Mouse (Mus musculus) fat pad, adult 2 months (tissue): ENCODE data around the gene Dnal1.

Source experiments
- DNase-seq: peaks from one replicate; pipeline ENCODE4 v3.0.0-alpha.2; 2011; ENCODE audit warnings: low read depth, low spot score; ENCODE audit errors: extremely low read depth

Dnal1 gene

DNA sequence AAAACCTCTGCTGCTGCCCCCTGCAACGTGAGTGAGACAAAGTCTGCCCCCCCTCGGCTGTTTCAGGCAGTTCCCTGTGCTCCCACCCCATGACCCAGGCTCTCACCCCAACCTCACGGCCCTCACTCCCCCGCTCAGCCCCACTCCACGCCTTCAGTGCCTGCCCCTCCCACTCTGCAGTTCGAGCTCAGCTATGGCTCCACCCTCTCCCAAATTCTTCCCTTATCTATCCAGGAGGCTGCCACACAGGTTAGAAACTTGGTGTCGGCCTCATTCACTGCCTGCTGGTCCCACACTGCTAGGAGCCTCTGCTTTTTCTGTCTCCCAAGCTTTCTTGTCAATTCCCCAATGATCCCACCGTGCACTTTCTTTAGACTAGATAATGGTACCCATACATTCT is 47.0 kb downstream of the Dnal1 start:
- no peak for DNase-seq

- DNase-seq = no peak
These were observed 47.7 kb downstream of the Dnal1 start for GRCm38 (mm10) chr12:84161616-84162433.

DNA sequence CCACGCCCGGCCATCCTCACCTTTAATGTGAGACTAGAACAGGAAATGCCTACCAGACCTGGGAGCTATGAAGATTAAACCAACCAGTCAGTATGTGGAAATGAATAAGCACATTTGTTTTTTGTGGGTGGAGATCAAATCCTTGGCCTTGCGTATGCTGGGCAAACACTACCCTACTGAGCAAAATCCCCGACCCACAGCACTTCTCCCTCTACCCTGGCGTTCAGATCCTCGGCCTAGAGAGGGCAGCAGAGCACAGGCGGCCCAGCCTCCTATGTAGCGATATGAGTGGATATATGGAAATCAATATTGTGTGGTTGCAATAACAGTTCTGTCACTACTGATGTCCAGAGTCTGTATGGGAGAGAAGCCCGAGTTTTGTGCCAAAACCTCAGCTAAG is 49.0 kb downstream of the Dnal1 start:
- peak; percentile 56 for DNase-seq

DNA sequence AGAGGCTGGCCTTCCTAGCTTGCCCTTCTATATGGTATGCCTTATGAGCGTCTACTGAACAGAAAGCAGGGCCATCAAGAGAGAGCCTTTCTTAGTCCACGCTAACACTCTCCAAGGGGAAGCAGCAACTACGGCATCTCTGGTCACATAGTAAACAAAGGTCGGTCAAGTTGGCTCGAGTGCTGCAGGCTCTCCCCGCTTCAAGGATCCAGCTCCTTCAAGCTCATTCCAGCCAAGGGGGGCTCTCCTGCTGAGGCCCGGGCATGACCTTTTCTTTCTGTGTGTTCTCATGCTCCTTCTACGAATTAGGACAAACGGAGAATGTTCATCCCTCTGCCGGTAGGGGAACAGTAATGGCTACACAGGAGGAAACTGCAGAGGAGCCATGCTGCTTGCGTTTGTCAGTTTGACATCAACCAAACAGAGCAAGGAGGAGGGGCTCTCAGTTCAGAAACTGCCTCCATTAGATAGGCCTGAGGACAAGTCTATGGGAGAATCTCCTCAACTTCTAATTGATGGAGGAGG is 49.5 kb downstream of the Dnal1 start:
- no peak for DNase-seq

DNA sequence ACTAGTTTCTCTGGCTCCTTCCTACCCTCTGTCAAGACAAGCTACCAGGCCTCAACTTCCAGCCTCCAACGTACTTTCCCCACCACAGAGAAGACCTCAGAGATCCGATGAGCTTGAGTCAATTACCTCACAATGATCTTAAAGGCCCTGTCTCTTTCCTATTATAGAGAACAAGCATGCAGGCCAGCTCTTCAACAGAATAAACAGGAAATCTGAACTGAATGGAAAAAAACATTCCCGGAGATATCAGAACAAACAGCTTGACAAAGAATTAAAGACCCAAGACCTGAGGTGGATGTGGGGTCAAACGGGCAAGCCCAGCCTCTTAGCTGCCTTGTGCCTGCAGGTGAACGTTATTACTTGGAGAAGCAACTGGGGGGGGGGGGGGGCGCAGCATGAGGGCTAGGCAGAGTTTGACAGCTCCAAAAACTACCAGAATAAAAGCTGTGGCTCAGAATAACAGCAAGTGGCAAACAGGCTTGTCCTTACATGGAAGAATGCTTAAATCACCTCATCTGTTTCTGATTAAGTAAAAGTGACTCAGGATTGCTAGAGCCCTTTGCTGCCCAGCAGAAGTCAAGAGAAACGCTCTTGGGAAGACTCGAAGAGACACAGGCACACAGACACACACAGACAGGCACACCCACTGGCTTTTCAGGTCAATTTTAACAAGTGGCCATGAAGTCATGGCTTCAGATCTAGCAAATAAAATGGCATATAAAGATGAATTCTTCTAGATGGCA is 51.6 kb downstream of the Dnal1 start:
- DNase-seq = no peak

GRCm38 (mm10) chr12:84170610-84171009 is 56.4 kb downstream of the Dnal1 start:
- DNase-seq = no peak

- no peak for DNase-seq
These were observed 58.0 kb downstream of the Dnal1 start for GRCm38 (mm10) chr12:84172216-84172615.

DNA sequence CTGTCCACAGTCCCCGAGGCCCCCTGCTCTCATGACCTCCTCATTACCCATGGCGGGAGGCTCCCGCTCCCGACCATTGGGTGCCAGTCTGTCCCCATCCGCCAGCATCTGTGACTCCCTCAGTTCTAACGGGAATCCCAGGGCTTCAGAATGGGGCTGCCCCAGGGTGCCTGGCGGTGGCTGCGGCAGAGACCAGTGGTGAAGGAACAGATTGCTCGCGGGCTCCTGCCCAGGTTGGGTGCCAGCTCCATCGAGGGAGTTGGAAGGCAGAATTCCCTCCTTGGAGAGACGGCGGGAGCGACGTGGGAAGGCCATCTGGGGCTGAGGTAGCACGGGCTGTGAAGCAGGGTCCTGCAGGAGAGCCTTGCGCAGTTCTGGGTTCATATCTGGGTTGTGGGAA is 58.7 kb downstream of the Dnal1 start:
- DNase-seq = no peak

DNA sequence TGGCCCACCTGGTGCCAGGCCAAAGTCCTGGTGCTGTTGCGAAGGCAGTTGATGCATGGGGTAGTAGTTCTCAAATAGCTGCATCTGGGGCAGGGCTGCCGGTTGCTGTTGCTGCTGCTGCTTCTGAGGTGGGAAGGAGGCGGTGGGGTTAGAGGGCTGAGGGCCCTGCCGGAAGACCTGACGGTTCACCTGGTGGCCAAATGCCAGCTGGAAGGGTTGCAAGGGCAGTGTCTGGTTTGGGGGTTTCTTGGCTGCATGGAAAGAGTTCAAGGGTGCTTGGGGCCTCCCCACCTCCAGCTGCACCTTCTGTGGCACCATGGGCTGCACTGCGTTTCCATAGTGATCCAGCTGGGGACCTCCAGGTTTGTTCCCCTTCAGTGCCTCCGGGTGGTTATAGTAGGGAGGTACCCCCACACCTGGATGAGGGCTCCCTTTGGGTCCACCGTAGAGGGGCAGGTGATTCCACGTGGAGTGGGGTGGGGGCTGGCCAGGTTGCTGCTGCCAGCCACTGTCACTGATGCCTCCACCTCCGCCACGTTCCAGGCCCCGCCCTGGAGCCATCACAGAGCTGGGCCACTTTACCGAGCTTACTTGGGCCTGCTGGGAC is 59.2 kb downstream of the Dnal1 start:
- DNase-seq = no peak

DNA sequence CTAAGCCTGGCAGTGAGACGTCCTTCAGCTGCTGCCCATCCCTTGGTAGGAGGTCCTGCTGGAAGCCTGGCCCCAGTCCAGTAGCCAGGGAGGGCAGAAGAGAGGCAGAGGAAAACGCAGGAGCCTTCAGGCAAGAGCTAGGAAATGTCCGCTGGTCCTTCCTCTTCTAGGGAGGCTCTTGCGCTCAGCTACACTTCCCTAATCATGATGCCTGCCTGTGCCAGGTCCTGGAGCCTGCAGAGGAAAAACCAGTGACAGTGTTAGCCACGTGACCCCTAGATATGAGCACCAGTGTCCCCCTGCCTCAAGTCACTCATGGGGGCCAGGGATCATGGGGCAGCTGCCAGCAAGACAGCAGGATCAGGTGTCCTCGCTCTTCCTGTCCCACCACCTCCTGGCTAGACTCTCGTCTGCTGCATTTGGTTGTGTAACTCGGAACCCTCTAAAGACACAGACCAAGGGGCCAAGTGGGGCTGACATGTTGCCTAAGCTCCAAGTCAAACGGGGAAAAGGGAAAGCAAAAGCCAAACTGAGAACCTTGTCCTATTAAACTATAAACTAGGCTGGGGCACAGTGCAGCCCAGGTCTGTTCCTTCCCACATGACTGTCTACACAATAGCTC is 60.1 kb downstream of the Dnal1 start:
- DNase-seq = no peak

DNA sequence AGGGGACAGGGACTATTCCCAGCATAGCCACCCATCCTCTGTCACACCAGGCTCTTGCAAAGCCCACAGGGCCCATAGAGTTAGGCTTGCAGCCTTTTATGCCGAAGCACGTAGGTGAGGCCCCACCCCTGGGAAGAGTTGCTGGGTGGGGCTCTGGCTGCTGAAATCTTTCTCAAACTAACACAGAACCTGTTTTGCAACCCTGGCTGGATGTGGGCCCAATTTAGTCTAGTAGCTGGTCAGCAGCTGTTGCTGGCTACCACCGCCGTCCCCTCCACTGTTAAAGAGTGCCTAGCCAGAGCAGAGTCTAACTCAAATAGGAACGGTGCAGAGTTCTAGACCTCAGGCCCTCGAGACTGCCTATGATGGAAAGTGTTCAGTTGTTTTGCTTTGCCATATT is 60.7 kb downstream of the Dnal1 start:
- no peak for DNase-seq

DNA sequence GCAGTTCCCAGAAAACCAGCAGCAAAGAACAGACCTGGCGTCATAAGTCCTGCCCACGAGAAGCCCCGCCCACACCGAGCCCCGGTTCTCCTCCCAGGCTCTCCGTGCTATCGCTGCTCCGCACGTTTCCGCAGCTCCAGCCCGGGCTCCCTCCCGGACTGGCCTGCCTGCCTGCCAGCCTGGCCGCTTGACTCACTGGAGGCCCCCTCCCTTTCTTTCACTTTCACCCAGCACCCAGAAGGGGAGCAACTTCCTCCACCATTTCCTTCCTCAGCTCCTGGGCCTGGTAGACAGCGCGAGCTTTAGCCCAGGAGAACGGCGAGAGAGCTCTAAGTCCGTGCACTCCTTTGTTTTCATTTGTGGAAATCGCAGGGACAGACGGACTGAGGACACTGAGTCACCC is 61.5 kb downstream of the Dnal1 start:
- no peak for DNase-seq

DNA sequence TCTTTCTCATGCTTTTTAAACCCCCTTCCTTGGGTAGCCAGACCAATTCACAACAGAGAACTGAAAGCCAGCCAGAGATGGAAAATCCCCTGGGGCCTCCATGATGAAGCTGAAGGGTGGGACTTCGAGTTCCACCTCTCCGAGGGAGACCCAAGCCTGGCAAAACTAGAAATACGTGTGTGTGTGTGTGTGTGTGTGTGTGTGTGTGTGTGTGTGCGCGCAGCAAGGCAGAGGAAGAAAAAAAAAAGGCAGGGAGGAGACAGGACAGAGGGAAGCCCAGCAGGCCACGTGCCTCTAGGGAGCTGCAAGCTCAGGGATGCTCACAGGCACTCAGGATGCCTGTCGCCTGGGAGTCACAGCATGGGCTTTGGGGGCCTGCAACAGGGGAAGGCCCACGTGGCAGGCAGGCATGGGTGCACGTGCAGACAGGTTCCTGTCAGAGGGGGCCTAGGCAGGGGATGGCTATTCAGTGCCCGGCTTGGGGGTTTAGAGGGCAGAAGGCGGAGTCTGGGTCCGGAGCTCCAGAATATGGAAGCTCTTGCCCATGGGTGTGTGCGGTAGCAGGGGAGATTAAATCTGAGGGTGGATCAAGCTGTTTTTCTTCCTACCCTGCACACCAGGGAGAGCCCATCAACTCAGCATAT is 62.1 kb downstream of the Dnal1 start:
- DNase-seq = no peak

- DNase-seq = no peak
These were observed 63.0 kb downstream of the Dnal1 start for GRCm38 (mm10) chr12:84176886-84177765.

DNA sequence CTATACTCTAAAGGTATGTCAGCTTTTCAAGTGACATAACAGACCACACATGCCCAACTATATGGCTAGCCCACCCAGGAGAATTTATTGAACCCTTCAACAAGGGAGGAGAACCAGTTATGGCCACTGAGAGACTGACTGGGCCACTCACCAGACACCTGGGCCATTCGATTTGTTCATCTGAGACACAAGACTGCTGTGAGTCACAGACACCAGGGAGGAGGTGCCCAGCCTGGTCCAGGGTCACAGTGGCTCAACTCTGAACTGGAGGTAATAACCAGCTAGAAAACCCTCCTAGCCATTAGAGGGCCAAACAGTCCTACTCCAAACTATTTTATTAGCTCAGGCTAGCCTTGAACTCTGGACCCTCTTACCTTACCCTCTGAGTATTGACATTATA is 63.9 kb downstream of the Dnal1 start:
- DNase-seq = no peak

DNA sequence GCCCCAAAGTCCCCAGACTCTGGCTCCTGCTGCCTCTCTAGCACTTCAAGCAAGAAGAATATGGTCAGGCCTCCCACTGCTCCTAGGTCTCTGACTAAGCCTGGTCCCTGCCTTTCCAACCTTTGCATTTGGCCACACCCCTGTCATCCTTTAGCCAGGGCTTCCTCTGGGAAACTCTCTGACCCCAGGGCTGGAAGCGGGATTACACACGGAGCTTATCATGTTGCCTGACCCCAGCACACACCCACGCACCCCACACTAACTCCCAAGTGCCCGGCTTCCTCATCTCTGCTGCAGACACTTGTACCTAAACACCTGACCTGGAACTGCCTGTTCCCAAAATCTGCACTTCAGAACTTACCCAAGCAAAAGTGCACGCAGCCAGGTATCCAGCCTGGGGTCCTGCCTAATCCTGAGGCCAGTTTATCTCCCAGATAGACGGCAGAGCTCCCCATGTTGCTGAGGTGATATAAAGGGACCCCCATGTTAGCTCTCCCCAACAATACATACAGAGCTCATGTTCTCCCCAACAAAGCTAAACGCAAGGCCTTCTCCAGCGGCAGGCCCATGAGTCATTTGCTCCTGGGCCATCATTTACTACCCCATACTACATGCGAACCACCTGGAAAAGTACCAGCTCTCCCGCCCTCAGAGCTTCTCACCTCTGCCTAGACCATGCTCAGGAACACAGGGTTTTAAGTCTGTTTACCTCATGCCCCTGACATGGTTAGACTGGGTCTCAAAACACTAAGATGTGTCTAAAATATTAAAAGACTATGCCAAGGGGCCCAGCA is 64.7 kb downstream of the Dnal1 start:
- no peak for DNase-seq

DNA sequence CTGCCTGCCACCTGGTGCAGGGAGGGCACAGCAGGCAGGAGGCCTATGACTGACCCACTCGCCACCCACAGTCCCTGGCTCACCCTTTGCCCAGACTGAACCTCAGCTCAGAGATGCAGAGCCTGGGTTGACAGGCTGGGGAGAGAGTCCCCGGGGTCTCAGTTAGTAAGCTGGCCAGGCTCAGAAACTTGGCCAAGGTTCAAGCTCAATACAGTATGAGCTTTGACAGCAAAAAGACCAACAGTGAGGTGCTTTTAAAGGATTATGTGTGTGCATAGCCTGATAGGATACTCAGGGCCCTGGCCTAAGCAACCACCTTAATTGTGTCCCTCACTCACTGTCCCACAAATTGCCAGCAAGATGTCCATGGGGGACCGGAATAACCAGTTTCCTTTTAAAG is 65.9 kb downstream of the Dnal1 start:
- no peak for DNase-seq

GRCm38 (mm10) chr12:84180701-84181435 is 66.7 kb downstream of the Dnal1 start:
- DNase-seq = no peak
